Mouse (Mus musculus): ENCODE results near the gene Ntf3.
A peak's percentile ranks its signal among the peaks of the same experiment; 100 is the strongest.

The Ntf3 gene

DNA sequence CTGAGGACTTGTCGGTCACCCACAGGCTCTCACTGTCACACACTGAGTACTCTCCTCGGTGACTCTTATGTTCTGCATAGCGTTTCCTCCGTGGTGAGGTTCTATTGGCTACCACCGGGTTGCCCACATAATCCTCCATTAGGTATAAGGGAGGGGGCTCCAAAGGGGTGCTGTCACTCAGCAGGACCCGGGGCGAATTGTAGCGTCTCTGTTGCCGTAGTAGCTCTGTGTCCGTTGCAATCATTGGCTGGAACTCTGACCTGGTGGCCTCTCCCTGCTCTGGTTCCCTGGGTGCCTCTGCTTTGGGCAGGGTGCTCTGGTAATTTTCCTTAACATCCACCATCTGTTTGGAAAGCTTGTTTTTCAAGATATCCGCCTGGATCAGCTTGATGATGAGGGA is 64.7 kb downstream of the Ntf3 start:
- DNase-seq = no peak

DNA sequence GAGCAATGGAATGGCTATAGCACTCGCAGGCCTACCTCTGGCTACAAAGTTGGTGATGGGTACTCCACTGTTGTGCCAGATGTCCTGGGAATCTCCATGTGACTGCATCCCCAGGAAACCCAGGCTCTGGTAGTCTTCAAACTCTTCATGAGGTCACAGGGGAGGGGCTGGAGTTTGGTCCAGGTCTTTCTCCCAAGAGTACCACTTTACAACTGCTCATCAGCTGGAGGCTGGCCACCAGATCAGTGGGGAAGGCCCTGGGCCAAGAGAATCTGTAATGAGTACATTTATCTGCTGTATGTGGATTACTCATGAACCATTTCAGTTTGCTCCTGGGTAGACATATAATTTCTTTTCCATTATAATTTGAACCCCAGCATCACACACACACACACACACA is 66.1 kb downstream of the Ntf3 start:
- DNase-seq = no peak

DNA sequence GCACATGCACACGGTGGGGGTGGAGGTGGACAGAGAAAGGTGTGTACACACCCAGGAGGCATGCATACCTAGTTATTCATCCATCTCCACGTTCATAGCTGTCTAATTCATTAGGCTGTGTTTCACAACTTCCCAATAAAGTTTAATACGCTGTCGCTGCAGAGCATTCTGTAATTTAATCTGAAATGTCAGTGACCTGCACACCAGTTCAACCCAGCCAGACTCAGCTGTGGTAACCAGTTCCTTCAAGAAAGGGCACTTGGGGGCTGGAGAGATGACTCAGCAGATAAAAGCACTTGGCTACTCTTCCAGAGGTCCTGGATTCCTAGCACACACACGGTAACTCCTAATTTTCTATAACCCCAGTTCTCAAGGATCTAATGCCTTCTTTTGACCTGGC is 69.2 kb downstream of the Ntf3 start:
- no peak for DNase-seq

DNA sequence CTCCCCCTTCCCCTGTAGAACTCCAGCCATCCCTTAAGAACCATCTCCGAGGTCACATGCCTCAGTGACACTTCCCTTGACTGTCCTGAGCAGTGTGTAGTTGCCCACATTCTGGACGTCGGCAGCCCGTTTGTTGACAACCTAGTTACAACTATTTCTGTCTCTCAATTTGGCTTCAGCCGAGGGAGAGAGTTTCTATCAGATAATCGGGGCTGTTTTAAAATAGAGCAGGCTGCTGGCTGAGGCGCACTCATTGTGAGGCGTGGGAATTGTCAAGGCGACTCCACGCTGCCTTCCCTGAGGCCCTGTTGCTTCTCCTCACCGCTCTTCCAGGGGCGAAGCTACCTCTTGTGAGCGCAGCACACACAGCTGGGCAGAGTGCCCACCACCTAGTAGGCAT is 70.6 kb downstream of the Ntf3 start:
- peak; percentile 42 for DNase-seq

DNA sequence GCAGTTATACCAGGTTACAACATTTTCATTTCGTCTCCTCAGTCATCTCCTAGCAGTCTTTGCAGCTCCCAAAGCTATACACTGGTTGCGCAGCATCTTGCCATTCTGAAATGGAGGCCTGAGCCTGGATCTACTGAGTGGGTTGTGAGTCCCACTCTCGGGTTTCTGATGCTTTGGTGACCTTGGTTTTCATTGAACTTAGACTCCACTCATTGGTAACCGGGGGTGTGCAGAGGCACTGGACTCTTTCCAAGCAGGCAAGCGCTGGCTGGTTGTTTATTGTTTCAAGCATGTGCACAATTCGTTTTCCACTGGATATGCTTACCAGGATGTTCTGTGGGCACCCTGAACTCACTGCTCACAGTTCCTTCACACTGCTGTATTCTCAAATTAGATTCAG is 71.7 kb downstream of the Ntf3 start:
- DNase-seq = no peak

DNA sequence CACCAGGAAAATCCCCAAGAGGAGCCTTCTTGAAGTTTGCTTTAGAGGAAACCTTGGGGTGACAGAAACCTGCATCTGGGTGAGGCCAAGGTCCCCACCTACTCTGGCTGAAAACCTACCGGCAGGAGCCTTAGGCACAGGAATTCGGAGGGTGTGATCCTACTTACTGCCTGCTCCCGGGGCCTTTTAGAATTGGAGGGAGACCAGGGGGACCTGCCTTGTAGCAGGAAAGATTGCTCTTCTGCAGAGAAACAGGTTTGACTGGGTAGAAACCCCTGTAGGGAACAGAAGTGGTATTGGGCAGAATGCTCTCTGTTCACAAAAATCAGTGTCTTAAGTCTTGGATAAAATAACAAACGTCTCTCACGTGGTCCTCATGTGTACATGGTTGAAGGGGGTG is 74.7 kb downstream of the Ntf3 start:
- DNase-seq = no peak

DNA sequence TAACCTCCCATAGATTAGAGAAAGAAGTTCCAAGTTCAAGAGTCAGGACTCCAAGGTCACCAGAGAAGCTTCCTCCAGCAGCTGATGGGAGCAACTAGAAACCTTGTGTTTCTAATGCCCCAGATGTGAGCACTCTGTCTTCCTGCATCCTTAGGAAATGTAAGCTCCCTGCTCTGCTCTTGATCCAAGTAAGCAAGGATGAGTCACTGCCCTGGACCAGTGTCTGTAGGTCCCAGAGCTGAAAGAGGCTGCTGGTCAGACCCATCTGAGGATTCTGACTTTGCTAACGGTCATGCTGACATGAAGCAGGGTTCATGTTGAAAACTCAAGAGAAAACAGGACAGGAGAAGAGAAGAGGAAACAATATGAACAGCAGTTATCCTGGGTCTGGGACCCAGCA is 76.6 kb downstream of the Ntf3 start:
- DNase-seq = no peak

DNA sequence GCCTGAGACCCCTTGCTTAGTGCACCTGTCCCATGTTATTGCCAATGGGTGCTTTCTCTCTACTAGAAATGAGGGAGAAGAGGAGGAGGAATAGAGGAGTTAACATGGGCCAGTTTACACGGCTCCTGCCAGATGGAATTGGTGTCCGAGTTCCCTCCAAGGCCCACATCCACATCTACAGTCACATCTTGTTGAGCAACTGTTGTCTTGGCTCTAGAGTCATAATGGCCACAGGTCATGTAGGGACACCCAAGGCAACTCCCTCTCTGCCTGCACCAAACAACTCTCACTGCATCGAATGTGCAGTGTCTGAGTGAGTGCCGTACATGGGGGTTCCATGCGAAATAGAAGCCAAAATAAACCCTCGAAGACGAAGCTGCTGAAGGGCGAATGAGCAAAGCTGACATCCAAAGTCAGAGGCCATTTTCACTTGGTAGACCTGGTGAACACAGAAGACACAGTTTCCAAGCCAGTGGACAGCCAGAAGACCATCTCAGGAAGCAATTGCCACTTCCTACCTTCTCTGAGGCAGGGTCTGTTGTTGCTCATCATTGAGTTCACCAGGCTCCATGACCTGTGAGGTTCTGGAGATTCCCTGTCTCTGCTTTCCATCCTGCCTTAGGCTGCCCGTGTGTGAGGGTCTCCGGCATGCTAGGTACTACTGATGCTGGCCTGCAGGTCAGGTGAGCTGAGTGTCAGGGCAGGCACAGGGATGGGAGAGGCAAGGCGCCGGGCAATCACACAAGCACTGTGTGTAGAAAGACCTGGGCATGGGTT is 78.0 kb downstream of the Ntf3 start:
- no peak for DNase-seq

DNA sequence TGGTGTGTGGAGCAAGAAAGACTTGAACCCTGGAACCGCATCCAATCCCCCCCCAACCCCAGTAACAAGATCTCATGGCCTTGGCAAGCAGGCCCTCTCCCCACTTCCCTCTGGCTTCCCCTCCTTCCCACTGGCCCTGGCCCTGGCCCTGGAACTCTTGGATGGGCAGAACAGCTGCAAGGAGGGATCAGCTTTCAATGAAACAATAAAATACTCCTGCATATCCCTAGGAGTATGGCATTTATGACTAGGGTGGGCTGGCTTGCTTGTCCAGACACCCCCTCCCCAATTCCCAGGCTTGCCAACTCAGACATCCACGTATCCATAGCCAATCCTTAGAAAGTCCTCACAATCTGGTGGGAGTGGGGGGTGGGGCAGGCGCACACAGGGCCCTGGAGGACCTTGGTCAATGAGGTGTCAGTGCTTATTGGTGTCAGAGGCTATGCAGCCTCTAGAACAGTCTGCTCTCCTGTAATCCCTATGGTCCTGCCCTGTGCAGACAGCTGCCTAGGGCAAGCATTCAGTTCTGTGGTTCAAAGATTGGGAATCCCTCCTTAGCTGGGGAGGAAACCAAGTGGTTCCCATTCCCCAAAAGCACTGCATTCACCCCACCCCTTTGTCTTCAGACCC is 80.3 kb downstream of the Ntf3 start:
- DNase-seq = no peak

DNA sequence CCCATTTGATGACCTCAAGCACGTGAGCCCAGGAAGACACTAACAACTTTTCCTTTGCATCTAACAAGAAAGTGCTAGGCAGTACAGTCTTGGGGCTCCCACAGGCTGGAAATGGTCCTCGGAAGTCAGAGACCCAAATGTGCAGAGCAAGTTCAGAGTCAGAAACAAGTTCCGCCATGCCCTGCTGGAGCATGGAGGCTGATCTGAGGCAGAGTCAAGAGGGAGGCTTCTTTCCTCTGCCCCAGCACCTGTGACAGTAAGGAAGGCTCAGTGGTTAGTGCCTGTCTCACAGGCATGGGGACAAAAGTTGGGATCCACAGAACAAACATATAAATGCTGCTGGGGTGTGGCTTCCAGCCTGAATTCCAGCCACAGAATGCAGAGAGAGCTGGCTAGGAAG is 86.2 kb downstream of the Ntf3 start:
- DNase-seq = no peak

DNA sequence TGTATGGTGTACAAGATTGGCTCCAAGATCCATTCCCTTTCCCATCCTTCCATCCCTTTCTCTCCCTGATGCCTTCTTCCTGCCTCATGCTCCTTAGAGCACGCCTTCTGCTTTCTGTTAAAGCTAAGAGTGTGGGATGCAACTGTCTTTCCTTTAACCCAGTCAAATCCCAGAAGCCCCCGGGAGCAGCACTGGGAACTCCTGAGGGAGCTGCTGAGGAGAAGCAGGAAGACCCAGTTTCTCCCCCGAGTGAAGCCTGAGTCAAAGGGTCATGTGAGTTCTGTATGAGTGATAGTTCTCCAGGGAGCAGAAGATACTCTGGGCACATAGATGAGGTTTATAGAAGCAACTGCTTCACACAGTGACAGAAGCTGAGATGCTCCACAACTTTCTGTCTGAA is 109.0 kb downstream of the Ntf3 start:
- no peak for DNase-seq

DNA sequence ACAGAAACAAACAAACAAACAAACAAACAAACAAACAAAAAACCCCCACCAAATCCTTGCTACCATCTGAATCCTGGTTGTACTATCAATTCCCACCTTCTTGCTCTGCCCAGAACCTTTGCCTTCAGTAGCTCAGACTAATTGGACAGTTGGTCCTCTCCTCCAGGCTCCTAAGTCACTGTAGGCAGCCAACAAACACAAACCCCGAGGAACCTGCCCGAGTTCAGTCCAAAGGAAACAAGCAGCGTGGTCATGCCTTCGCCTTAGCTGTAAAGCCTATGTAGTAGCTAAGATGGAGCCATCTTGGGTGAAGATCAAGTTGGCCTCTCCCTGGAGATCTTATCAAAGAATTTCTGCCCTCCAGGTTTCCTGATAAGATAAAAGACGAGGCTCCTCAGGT is 113.6 kb downstream of the Ntf3 start:
- DNase-seq = no peak
